Mouse (Mus musculus) layer of hippocampus, postnatal 25 days (tissue): Measurements from ENCODE around the gene Vmn1r54. TPM values are rescaled to one million over a fixed set of nuclear protein-coding genes. Genes with fewer than 3 reads are reported as not detected.
A peak's percentile ranks its signal among the peaks of the same experiment; 100 is the strongest.
"Not testable (repeated sequence)": the region's sequence is repeated elsewhere in the genome, so short reads cannot be mapped to it uniquely, and the experiment has no call there.

ENCODE experiments used
- DNase-seq, 2 experiments: peaks; one replicate each; pipeline ENCODE4 v3.0.0; 2022; ENCODE audit warnings: mixed read lengths in 2 of 2, low spot score in 1 of 2; ENCODE audit errors: extremely low spot score in 1 of 2
- total RNA-seq, 2 experiments: library from RNA; stranded (reverse); gene quantifications; 2 replicates each; pipeline ENCODE4 v1.2.3; 2021

The Vmn1r54 gene
- not detected for total RNA-seq

DNA sequence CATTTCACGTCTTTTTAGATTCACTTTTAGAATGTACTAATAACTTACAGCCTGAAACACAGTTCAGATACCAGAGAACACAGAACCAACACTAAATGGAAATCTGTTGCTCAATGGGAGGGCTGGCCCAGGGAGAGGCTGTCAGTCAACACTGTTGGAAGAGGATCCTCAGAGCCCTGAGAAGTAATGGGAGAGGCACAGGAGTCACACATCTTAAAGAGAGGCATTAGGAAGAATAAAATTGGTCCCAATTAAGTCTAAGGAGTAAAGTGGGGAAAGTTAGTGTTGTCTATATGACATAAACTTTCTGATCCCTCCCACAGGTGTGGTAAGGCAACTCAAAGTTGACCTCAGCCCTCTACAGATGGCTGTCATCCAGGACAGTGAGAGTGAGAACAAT, at the start of gene Vmn1r54:
Gene Vmn1r54, plus strand, starts transcription at position 301 of the 400 bp plus-strand sequence.
- DNase-seq, result no peak

DNA sequence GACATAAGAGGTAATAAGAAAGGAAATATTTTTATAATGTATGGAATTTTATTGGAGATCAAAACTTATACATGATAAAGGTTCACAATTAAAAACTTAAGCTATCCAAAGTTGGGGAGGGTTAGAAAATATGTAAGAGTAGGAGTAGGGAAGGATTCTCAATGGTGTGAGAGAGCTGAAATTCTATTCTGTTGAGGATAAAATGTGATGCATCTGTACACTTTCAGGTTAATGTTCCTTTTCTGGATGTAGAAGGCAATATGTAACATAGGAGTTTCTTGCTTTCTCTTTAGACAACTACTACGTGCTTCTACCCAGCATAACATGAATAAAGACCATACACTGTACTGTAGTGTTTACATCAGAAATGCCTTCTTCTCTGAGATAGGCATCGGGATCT, 43.6 kb upstream of the Vmn1r54 start, which contains the start of gene V1ra8:
Gene V1ra8, plus strand, starts transcription at position 301 of the 400 bp plus-strand sequence.
- not testable (repeated sequence) for DNase-seq

DNA sequence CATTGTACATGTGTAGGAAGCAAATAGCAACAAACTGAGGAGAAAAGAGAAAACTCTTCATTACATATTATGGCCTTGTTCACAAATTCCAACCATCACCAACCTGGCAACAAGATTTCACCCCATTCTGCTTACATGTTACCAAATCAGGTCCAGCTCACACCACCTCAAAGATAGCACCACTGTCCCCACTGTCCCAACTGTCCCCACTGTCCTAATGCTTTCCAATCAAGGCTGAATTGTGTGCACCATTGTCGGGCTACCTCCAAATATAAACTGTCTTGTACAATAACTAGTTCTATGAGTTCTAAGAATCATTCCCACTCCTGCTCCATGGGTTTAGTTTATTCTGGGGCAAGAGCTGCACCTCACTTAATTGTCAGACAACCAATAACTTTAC, 21.8 kb upstream of the Vmn1r54 start, which contains the start of gene Vmn1r53:
Gene Vmn1r53, minus strand, starts transcription at position 101 of the 400 bp plus-strand sequence.
- DNase-seq, result no peak

DNA sequence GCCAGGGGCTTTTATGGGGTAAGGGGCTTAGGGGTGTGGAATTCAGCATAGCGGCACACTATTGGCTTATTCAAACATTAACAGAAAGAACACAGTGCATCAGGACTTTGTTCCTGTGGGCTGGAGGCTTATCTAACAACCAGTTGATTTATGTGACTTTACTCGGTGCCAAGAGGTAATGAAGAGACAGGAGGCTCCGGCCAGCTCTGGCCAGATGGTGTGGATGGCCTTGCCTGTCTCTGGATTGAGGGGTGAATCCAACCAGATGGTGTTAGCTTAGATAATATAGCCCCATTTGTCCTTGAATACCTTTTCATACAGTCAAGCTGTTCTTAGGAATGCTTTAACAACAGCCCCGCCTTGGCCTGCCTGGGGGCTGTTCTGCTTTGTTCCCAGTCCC, 14.0 kb upstream of the Vmn1r54 start:
- not testable (repeated sequence) for DNase-seq

DNA sequence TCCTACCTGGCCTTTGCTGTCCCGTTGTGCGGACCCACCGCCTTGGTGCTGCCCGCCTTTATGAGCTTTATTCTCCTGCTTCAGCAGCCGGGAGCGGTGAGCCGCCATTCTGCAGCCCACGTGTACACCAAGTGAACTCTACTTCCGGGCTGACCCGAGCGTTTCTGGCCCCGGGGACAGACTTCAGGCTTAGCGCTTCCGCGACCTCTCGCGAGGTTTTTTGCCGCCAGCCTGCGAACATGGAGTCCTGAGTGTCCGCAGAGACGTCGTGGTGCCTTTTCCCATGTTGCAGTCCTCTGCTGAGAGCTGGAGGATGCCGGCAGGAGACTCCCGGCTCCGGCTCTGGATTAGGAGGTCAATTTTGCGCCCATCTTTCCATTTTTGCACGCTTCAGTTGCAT, 13.4 kb upstream of the Vmn1r54 start:
- no peak for DNase-seq

DNA sequence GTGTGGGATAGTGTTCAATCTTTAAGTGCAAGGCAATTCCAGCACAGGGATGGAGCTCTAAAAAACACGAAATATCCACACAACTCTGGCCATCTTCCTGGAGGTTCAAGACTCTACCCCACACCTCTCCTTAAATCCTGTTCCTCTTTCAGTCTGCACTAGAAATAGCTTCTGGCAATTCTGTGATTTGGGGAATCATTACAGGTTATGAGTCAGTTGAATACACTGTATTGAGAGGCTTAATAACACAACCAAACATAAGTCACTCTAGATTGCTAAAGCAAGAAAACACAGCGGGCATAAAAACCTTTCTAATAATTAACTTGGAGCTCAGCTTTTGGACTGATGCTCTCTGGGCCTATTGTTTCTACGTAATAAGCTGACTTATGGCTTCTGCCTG, 2.1 kb upstream of the Vmn1r54 start:
- DNase-seq, result no peak

DNA sequence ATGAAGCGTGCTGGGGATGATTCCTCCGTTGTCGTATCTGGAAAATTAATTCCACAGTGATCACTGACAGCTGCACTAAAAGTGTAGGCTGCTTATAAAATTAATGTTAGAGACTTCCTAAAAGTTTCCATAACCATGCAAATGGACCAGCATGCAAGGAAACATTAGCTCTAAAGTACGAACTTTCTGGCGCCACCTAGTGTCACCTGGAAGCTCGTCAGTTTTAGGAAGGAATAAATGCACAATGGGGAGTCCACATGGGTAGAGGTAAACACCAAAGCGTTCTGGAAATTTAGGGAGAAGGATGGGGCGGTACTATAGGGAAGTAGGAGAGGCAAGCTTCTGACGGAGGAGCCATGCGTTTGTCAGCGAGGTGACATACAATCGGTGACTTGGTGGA, 42.2 kb downstream of the Vmn1r54 start:
- peak in 1 of 2 experiments; percentile 33 for DNase-seq

DNA sequence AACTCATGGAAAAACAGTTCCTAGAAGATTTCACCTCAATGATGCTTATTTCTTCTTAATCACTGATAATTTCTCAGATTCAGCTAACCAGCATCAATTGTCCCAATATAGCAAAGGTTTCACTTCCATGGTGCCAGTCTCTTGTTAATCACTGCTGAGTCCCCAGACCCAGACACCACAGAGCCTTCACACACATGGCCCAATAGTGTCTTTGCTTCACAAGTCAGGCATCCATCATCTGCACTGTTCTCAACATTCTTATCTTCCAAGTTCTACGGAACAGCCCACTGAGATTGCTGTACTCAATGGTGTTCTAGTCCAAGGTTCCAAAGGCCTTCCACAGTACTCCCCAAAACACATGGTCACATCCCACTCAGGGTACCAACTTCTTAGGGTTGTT, 54.8 kb downstream of the Vmn1r54 start, which contains the start of gene BC048671:
Gene BC048671, plus strand, starts transcription at position 301 of the 400 bp plus-strand sequence.
- DNase-seq, result no peak

DNA sequence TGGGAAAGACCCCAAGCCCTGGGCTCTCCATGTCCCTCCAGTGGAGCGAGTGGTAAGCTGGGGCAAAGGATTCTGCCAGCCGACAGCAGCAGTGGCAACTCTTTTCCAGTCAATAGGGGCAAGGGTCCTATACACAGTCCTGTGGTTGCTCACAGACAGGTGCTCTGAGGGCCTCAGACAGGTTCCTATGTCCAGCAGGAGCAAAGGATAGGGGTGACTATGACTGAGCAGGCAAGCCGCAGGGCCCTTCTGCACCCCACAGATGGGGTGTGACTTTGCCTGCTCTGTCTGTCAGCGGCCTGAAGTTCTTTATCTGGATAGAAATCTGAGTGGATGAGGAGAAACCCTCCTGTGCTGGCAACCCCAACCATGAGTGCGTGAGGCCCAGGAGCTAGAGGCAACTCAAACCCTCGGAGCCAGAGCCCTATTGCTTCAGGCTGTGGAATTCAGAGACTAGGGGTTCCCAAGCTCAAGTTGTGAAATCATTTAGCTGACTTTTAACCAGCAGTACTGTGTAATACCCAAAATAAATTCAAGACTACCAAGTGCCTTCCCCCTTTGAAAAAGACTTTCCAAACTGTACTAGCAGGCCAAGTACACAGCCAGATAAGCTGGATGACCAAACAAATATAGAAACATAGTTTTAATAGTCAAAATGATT, 60.3 kb downstream of the Vmn1r54 start:
- no peak for DNase-seq

DNA sequence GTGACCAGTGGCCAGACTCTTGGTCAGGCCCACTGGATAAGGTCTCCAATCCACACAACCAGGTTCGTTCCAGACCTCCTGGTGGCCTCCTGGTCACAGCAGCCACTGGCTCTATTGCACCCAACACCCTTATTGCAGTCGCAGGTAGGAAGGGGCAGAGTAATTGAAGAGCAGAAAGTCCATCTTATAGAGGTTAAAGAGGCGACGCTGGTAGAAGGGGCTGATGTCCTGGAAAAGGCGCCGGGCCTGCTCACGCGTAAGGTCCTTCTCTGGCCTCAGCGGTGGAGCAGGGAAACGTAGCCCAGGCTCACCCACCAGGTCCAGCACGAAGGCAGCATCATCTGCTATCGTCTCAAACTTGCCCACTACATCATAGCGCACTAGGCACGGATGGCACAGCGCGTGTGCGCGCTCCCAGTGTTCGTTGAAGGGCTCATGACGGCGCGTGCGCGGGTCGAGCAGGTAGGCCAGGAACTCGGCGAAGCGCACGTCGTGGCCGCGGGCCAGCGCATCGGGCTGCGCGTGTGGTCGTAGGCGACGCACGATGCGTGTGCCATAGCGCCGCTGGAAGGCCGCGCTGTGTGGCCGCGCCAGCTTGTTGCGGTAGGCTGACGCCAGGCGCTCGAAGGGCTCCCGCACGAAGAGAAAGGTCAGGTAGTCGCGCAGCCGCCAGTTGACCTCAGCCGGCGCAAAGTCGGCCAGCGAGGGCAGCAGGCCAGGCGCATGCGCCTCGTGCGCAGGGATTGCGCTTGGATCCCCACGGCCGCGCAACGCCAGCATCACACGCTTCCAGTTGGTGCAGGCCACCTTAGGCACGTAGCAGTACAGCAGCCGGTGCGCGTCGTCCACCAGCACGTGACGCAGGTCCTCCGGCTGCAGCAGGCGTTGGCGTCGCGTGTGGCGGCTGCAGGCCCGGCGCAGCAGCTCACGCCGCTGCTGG, 63.0 kb downstream of the Vmn1r54 start:
- DNase-seq, result no peak

DNA sequence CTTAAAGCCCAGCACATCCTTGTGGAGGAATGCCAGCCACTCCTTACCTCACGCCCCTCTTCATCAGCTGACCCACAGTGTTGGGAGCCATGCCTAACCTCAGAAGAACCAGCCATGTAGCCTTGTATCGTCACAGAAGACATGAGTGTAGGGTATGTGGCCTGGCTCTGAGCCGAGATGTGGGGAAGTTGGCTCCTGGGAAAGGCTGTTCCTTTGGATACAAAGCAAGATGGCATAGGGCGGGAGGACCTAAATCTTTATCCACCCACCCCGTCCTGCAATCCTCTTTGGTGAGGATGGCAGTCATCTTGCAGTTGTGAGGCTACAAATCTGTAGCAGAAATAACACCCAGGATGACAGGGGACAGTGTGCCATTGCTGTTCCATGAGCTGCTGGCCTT, 69.9 kb downstream of the Vmn1r54 start:
- DNase-seq, result no peak

DNA sequence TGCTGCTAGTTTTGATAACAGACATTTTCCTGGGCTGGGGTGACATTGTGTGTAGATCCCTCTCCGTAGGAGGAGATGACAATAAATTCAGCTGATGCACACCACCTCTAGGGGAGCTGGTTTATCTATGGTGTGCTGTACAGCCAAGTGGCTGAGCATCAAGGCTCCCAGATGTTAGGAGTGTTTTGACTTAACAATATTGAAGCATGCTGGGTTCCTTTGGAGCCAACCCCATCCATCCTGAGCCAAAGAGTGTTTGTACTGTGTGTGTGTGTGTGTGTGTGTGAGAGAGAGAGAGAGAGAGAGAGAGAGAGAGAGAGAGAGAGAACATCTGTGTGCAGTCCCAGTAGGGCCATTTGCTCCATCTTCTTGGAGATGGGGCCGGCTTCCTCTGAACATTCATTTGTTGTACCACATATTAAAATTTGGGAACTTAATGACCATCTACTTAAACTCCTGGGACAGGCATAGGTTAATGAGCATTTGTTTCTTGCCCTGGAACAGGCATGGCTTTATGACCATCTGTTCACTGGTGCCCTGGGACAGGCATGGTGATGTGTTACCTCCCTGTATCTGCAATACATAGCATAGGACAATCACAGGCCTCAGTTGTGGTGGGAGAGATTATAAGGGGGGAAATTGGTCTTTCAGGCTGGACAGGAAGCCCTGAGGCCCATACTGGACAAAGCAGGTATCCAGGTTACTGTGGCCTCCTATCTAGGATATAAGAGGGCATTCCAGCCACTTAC, 71.6 kb downstream of the Vmn1r54 start:
- DNase-seq, result no peak

DNA sequence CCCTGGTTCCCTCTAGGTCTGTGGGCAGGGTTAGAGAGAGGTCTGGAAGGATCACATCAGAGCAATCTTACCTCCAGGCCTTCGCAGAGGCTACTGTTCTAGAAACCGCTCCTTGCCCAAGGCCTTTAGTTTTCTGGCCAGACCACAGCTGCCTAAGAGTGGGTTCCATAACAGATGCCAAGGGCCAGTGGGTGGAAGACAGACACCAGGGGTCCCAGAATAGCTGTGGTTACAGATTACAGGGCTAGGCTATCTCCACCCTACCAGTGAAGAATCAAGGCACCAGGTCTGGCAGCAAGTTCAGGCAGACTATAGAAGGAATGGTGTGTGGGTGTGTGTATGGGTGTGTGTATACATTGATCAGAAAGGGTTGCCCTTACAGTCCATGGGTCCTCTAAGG, 72.9 kb downstream of the Vmn1r54 start:
- DNase-seq, result no peak

DNA sequence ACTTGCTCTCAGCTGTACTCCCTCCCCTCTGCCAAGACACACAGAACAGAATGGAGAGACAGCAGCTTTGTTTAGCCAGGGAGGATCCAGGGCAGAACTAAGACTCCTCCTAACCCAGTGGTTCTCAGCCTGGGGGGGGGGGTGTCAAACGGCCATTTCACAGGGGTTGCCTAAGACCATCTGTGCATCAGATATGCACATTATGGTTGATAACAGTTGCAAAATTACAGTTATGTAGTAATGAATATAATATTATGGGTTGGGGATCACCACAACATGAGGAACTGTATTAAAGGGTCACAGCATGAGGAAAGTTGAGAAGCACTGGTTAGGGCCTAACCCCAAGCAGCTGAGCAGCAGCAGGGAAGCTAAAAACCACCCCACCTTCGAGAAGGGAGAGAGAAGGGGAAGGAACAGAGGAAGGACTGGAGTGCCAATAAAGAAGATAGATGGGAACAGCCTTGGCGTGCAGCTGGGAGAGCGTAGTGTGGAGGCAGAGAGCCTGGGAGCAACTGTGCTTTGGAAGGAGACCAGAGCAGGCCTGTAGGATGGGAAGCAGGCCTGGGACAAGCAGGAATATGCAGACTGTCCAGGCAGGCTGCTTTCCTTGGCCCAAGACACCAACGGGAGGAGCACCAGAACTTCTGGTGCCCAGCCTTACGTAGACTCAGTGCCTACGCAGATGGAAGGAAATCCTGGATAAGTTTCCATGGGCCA, 73.5 kb downstream of the Vmn1r54 start:
- DNase-seq, result no peak

DNA sequence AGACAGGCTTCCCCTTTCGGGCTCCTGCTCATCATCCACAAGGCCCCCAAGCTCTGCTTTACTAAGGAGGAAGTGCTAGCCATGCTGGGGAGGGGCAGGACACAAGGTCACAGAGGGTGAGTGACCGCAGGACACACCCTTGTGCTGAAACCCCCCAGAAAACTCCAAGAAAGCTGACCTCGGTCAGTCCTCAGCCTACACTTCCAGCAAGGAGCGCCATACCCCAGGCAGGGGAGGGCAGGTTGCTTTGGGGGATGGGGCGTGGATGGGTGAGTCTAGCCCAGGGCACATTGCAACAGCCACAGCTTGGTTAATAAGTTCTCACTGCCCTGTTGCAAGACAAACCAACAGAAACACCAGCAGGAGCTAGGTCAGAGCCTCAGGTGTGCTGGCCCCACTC, 74.3 kb downstream of the Vmn1r54 start:
- no peak for DNase-seq

Other genes with a start within 250 kb of the Vmn1r54 start
- gene Vmn1r47, start 230.2 kb upstream of the Vmn1r54 start, total RNA-seq, result not detected
- not detected for gene Vmn1r48, start 209.5 kb upstream of the Vmn1r54 start, total RNA-seq
- not detected for gene Vmn1r49, start 167.8 kb upstream of the Vmn1r54 start, total RNA-seq
- not detected for gene Vmn1r50, start 144.9 kb upstream of the Vmn1r54 start, total RNA-seq
- gene Vmn1r51, start 123.7 kb upstream of the Vmn1r54 start, total RNA-seq, result not detected
- not detected for gene Vmn1r52, start 71.5 kb upstream of the Vmn1r54 start, total RNA-seq
- gene V1ra8, start 43.5 kb upstream of the Vmn1r54 start, total RNA-seq, result not detected
- not detected for gene Vmn1r53, start 21.9 kb upstream of the Vmn1r54 start, total RNA-seq
- gene BC048671, start 54.9 kb downstream of the Vmn1r54 start, total RNA-seq, result not detected
- not detected for gene Chst13, start 78.9 kb downstream of the Vmn1r54 start, total RNA-seq
- gene Uroc1, start 87.0 kb downstream of the Vmn1r54 start, total RNA-seq, result not detected
- gene Zxdc, start 123.2 kb downstream of the Vmn1r54 start, total RNA-seq, result 10 to 100 TPM; 28.5 to 31.5 TPM
- 10 to 100 TPM in 1 of 2 experiments, 1 to 10 TPM in 1; 8.3 to 15.7 TPM for gene Cfap100, start 182.5 kb downstream of the Vmn1r54 start, total RNA-seq
- gene Klf15, start 216.3 kb downstream of the Vmn1r54 start, total RNA-seq, result 10 to 100 TPM; 22.3 to 31.5 TPM
- 10 to 100 TPM; 45.0 to 48.4 TPM for gene Aldh1l1, start 240.1 kb downstream of the Vmn1r54 start, total RNA-seq